ENCODE assay signal across 7 mouse cellular contexts in genomic region chr12:33083362-33083761, GRCm38 (mm10). TPM values are rescaled to one million over a fixed set of nuclear protein-coding genes. Genes with fewer than 3 reads are reported as not detected.
DNase-seq lines count a peak whose midpoint lies in the region; ATAC-seq and TF ChIP-seq lines count a peak whose summit lies in the region.

No protein-coding gene starts in this region.

- H3K4me2 ChIP-seq in kidney, embryonic 14.5 days (replicated peaks; ENCODE audit: low read depth, low read length) = no peak overlapping the region
- H3K4me2 ChIP-seq in midbrain, embryonic 13.5 days (replicated peaks) = no peak overlapping the region

- H3K27ac ChIP-seq in kidney, adult 2 months (ENCODE audit: insufficient read depth, low read depth, low read length) = no peak overlapping the region
- H3K27ac ChIP-seq in kidney, embryonic 14.5 days (ENCODE audit: low read depth, low read length) = no peak overlapping the region
- no peak overlapping the region for H3K27ac ChIP-seq in midbrain, embryonic 13.5 days

- H3K9ac ChIP-seq in kidney, embryonic 14.5 days (ENCODE audit: low read depth, low read length) = no peak overlapping the region
- no peak overlapping the region for H3K9ac ChIP-seq in midbrain, embryonic 13.5 days (replicated peaks)

- no peak for TF ChIP-seq POLR2A in kidney, adult 2 months (IDR thresholded peaks at IDR 0.05; ENCODE audit: low read depth, low read length)

- H3K4me1 ChIP-seq in kidney, adult 2 months (ENCODE audit: control insufficient read depth, insufficient read depth, low read length) = no peaks in the 10 kb centered on the region
- no peaks in the 10 kb centered on the region for H3K4me1 ChIP-seq in kidney, embryonic 14.5 days (ENCODE audit: control insufficient read depth, insufficient read depth, low read length)
- peaks cover 22% of the 10 kb centered on the region for H3K4me1 ChIP-seq in midbrain, embryonic 13.5 days (replicated peaks)

- no peak for ATAC-seq in kidney, embryonic 14.5 days (ENCODE audit: low FRiP score, low TSS enrichment)
- ATAC-seq in common myeloid progenitor, adult 5-6 weeks (replicated peaks; ENCODE audit: low read depth, poor library complexity, severe bottlenecking) = peak; percentile 74
- 0 out of 2 replicates have a peak, but pooled peaks have one; percentile 21 for ATAC-seq in neutrophil, adult 5-6 weeks (ENCODE audit: extremely low read depth, insufficient number of reproducible peaks, low FRiP score, poor library complexity, severe bottlenecking)
- no peak for ATAC-seq in midbrain, embryonic 13.5 days

- H3K9me3 ChIP-seq in kidney, embryonic 14.5 days (ENCODE audit: control insufficient read depth, low read length) = no peaks in the 10 kb centered on the region
- no peaks in the 10 kb centered on the region for H3K9me3 ChIP-seq in midbrain, embryonic 13.5 days

- 45% methylated on average over 5 of the region's 5 CpGs for WGBS in kidney, adult 2 months
- 44% methylated on average over 5 of the region's 5 CpGs for WGBS in kidney, embryonic 14.5 days
- WGBS in midbrain, embryonic 13.5 days = 74% methylated on average over 5 of the region's 5 CpGs

- DNase-seq in kidney, adult 2 months = peak; percentile 60
- peak; percentile 65 for DNase-seq in kidney, postnatal 10 days
- no peak for DNase-seq in ovary, postnatal 36 days (ENCODE audit: low spot score)

- no peak for TF ChIP-seq CTCF in kidney, adult 2 months (conservative IDR thresholded peaks at IDR 0.05; ENCODE audit: insufficient read depth, insufficient read length, low read depth, low read length)

- no peaks in the 10 kb centered on the region for H3K36me3 ChIP-seq in kidney, adult 2 months (ENCODE audit: control insufficient read depth, insufficient read depth, low read length)
- no peaks in the 10 kb centered on the region for H3K36me3 ChIP-seq in kidney, embryonic 14.5 days (ENCODE audit: control insufficient read depth, insufficient read depth, low read length)
- H3K36me3 ChIP-seq in midbrain, embryonic 13.5 days = no peaks in the 10 kb centered on the region

- H3K27me3 ChIP-seq in kidney, adult 2 months (replicated peaks; ENCODE audit: control insufficient read depth, insufficient read depth, low read length) = no peaks in the 10 kb centered on the region
- no peaks in the 10 kb centered on the region for H3K27me3 ChIP-seq in kidney, embryonic 14.5 days (ENCODE audit: control insufficient read depth, insufficient read depth, low read length)
- peaks cover 14% of the 10 kb centered on the region; the same call in 1 of the 2 replicates for H3K27me3 ChIP-seq in midbrain, embryonic 13.5 days

- no peak overlapping the region for H3K4me3 ChIP-seq in kidney, adult 2 months (ENCODE audit: insufficient read depth, low read depth, low read length)
- H3K4me3 ChIP-seq in kidney, embryonic 14.5 days (ENCODE audit: low read length) = no peak overlapping the region
- H3K4me3 ChIP-seq in midbrain, embryonic 13.5 days (replicated peaks) = no peak overlapping the region

RNA-seq across cellular contexts. Expression of gene Cdhr3, which starts 9.3 kb away (rescaled TPM):
- not detected in 2 replicates for polyA plus RNA-seq in kidney, adult 2 months (2012; rRNA removed)
- polyA plus RNA-seq in kidney, embryonic 14.5 days (2014; fragmentation: Nextera tagmentation; extraction: Ambion mirVana) = not detected in 2 replicates
- not detected in 2 replicates for total RNA-seq in common myeloid progenitor, adult 5-6 weeks (2017)
- not detected in 2 replicates for total RNA-seq in neutrophil, adult 5-6 weeks (2017)
- 0.14 TPM in 1 of 2 replicates, not detected in the other for polyA plus RNA-seq in midbrain, embryonic 13.5 days (2015; fragmentation: Nextera tagmentation; extraction: Ambion mirVana)

Comparison
In these comparisons a context has a peak if more than half of its experiments do, and no peak if none do; other contexts are left out.
1. ATAC-seq: peak in common myeloid progenitor, adult 5-6 weeks (single experiment) and neutrophil, adult 5-6 weeks (single experiment); none in kidney, embryonic 14.5 days (single experiment) and midbrain, embryonic 13.5 days (single experiment).